Mouse (Mus musculus) hindbrain, embryonic 12.5 days (tissue): ENCODE results near the gene 2310009B15Rik. TPM values are rescaled to one million over a fixed set of nuclear protein-coding genes. Genes with fewer than 3 reads are reported as not detected.

Source experiments
- ATAC-seq: fragments of 200-750 bp; cut with Nextera tagmentation; 2 replicates; pipeline ENCODE4 v1.8.0; 2017; ENCODE audit warnings: moderate TSS enrichment; ENCODE audit not compliant: low FRiP score
- H3K27ac ChIP-seq: fragments of 300-500 bp; sonication (generic); 2 replicates; pipeline ENCODE4 v1.5.1; 2016; ENCODE audit warnings: mild to moderate bottlenecking
- H3K27me3 ChIP-seq: fragments of 300-500 bp; sonication (generic); 2 replicates; pipeline ENCODE4 v1.6.1; 2016; ENCODE audit warnings: mild to moderate bottlenecking
- H3K36me3 ChIP-seq: fragments of 300-500 bp; sonication (generic); 2 replicates; pipeline ENCODE4 v1.6.1; 2016; ENCODE audit warnings: mild to moderate bottlenecking
- H3K4me1 ChIP-seq: fragments of 300-500 bp; sonication (generic); 2 replicates; pipeline ENCODE4 v1.6.1; 2016
- H3K4me2 ChIP-seq: fragments of 300-500 bp; sonication (generic); replicated peaks from 2 replicates; pipeline ENCODE4 v1.6.1; 2016; ENCODE audit warnings: mild to moderate bottlenecking
- H3K4me3 ChIP-seq: fragments of 300-500 bp; sonication (generic); 2 replicates; pipeline ENCODE4 v1.5.1; 2016; ENCODE audit warnings: mild to moderate bottlenecking
- H3K9ac ChIP-seq: fragments of 300-500 bp; sonication (generic); 2 replicates; pipeline ENCODE4 v1.6.1; 2016; ENCODE audit warnings: mild to moderate bottlenecking, moderate library complexity
- H3K9me3 ChIP-seq: fragments of 300-500 bp; sonication (generic); replicated peaks from 2 replicates; pipeline ENCODE4 v1.6.1; 2016; ENCODE audit warnings: mild to moderate bottlenecking
- WGBS: fragments of 180-500 bp; shearing (Covaris S2); methylation state at CpG from one replicate; pipeline ENCODE4 v1.1.7; 2016; 5-methylcytosine and 5-hydroxymethylcytosine counted together
- polyA plus RNA-seq: library from polyadenylated mRNA; unstranded; fragments of >200 nt; fragmentation: Nextera tagmentation; extraction: Ambion mirVana; gene quantifications from 2 replicates; pipeline ENCODE4 v1.2.1, GENCODE M21; 2016

The 2310009B15Rik gene
- polyA plus RNA-seq, 1 experiment from 2014 or later: 46.2 TPM

DNA sequence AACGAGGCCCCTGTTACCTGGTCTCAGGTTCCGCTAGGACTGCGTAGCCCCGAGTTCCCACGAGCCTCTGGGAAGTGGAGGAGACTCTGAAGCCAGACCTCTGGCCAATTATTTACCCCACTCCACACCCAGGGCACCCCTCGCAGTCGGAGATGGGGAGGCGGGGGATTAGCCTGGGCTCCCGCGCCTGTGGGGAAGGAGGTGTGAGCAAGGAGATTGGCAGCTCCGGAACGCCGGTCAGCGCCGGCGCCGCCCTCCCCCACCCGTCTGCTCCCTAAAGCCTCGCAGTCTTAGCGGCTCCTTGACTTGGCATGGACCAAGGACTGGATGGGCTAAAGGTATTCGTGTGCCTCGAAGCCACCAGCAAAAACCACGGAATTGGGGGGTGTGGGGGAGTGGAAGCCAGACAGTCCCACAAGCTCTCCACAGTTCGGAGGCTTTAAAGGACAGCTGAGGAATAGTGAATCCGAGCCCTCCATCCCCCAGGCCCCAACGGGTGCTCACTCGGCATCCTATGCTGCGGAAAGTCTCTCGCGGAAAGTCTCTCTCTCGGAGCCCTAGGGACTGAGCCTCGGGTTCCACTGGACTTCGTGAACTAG, 8.0 kb downstream of the 2310009B15Rik start, which contains the start of gene Lhx9:
TSS of gene Lhx9 (minus strand) at position 67 of the 599 bp plus-strand sequence.
- peak within 1 kb of the TSS; percentile 35 for H3K4me3 ChIP-seq
- no peaks in the 10 kb centered on the region for H3K9me3 ChIP-seq
- peaks cover 78% of the 10 kb centered on the region for H3K27me3 ChIP-seq
- H3K4me1 ChIP-seq: peaks cover 23% of the 10 kb centered on the region
- no peaks in the 10 kb centered on the region for H3K36me3 ChIP-seq
- H3K9ac ChIP-seq: peak within 1 kb of the TSS; percentile 36; the same call in 1 of the 2 replicates
- ATAC-seq: peak; percentile 71
- under 1% methylated on average over 33 of the region's 33 CpGs for WGBS
- peak within 1 kb of the TSS; percentile 56 for H3K4me2 ChIP-seq
- H3K27ac ChIP-seq: peak within 1 kb of the TSS; percentile 67

DNA sequence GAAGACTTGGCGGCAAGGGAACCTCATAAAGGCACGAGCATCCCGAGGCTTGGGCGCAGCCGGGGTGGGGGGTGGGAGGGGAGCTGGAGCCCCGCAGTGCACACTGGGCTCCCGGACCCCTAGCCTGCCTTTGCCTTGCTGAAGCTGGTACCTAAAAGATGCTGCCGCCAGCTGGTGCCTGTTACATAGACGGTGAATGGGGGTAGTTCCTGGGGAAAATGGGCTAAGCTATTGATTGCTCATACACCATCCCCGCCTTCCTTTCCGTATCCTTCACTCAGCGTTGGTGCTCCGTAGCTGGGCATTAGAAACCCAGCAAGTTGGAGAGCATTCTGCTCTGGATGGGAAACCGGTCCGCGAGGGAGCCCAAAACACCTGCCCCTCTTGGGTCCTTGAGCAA, 8.6 kb downstream of the 2310009B15Rik start:
- H3K4me2 ChIP-seq: peak overlapping the region; percentile 56
- H3K4me1 ChIP-seq: peaks cover 27% of the 10 kb centered on the region
- 0% methylated on average over 16 of the region's 16 CpGs for WGBS
- peak overlapping the region; percentile 67 for H3K27ac ChIP-seq
- H3K9ac ChIP-seq: peak overlapping the region; percentile 36; the same call in 1 of the 2 replicates
- no peaks in the 10 kb centered on the region for H3K9me3 ChIP-seq
- ATAC-seq: peak; percentile 33
- peaks cover 84% of the 10 kb centered on the region for H3K27me3 ChIP-seq
- peak overlapping the region; percentile 35 for H3K4me3 ChIP-seq
- H3K36me3 ChIP-seq: no peaks in the 10 kb centered on the region

DNA sequence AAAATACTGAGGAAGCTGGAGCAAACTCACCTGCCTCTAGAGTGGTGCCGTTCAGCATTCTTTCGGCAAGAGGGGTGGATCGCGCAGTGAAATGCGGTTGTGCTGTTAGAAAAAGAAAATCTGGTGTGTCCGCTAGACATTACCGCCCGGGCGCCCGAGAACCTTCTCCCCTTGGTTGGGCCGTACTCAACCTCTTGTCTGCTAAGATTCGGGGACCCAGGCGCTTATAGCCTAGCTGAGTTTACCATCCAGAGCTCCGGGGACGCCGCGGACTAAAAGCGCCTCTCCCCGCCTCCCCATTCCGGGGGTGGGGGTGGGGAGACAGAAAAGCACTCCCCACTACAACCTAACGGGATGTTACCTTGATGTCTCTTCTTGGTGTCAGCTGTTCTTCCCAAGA, 9.5 kb downstream of the 2310009B15Rik start:
- H3K4me3 ChIP-seq: peak overlapping the region; percentile 35
- H3K27ac ChIP-seq: peak overlapping the region; percentile 48; the same call in 1 of the 2 replicates
- H3K36me3 ChIP-seq: no peaks in the 10 kb centered on the region
- no peaks in the 10 kb centered on the region for H3K9me3 ChIP-seq
- no peak for ATAC-seq
- peaks cover 31% of the 10 kb centered on the region for H3K4me1 ChIP-seq
- 0 out of 2 replicates have a peak overlapping the region, but pooled peaks have one; percentile 32 for H3K9ac ChIP-seq
- peak overlapping the region; percentile 6; the same call in 1 of the 2 replicates for H3K4me2 ChIP-seq
- peaks cover 87% of the 10 kb centered on the region for H3K27me3 ChIP-seq
- under 1% methylated on average over 21 of the region's 21 CpGs for WGBS

DNA sequence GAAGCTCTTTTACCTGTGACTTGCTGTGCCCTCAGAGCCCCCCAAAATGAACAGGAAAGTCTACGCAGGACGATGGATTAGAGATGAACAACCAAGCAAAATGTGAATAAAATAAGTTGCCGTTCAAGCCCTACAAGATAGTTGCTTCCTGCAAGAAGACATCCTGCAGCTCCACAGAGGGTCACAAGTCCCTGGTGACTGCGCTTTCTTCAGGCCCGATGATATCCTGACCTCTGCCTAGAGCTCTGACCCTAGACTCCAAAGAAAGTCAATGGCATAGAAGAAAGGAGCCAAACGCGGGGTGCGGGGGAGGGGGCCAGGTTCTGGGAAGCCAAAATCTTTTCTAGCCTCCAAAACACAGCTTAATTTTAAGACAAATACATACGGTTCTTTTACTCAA, 10.1 kb downstream of the 2310009B15Rik start:
- Histone ChIP-seq H3K9ac (peak overlapping the region; percentile 32; the same call in 1 of the 2 replicates), H3K9me3 (no peaks in the 10 kb centered on the region), H3K4me3 (peak overlapping the region; percentile 35), H3K4me1 (peaks cover 37% of the 10 kb centered on the region), H3K27me3 (peaks cover 85% of the 10 kb centered on the region), H3K27ac (peak overlapping the region; percentile 56), H3K4me2 (0 out of 2 replicates have a peak overlapping the region, but pooled peaks have one; percentile 6), H3K36me3 (no peaks in the 10 kb centered on the region)
- under 1% methylated on average over 9 of the region's 9 CpGs for WGBS
- ATAC-seq: no peak

DNA sequence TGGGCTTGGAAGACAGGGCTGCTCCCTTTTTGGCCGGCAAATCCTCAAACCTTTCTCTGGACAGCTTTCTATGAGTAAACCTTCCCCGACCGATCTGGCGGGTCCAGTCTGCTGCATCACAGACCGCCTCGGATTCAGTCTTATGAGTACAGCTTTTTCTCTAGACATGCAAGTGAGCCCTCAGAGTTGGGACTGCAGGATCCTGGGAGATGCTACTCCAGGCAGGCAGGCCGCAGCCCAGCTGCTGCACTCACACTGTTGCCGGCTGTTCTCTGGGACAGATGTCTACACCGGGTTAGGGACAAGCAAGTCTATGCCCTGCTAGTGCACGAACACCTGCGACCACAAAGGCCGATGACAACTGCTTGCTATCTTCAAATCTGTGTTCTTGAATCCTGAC, 10.5 kb downstream of the 2310009B15Rik start:
- peak overlapping the region; percentile 6; the same call in 1 of the 2 replicates for H3K4me2 ChIP-seq
- H3K9ac ChIP-seq: peak overlapping the region; percentile 15; the same call in 1 of the 2 replicates
- H3K4me1 ChIP-seq: peaks cover 41% of the 10 kb centered on the region
- no peaks in the 10 kb centered on the region for H3K36me3 ChIP-seq
- H3K27ac ChIP-seq: peak overlapping the region; percentile 56
- under 1% methylated on average over 12 of the region's 12 CpGs for whole genome bisulfite sequencing
- no peaks in the 10 kb centered on the region for H3K9me3 ChIP-seq
- H3K4me3 ChIP-seq: peak overlapping the region; percentile 35
- no peak for ATAC-seq
- peaks cover 84% of the 10 kb centered on the region for H3K27me3 ChIP-seq

DNA sequence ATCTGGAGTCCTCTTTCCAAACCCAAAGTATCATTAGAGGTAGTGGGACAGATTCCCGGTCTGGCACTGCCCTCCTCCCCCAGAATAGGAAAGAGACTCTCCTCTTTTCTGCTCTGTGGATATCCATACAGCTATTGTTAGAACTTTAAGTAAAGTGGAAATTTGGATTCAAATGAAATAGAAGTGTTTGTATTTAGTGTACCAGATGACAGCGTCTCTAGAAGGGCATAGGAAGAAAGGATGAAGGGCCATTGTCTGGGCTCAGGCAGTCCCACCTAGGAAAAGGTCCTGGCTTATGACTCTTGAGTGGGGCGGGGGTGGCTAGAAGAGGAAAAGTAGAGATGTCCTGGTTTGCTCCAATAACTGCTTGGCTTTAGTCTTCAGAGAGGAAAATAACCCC, 11.2 kb downstream of the 2310009B15Rik start:
- peaks cover 78% of the 10 kb centered on the region for H3K27me3 ChIP-seq
- H3K4me1 ChIP-seq: peaks cover 41% of the 10 kb centered on the region
- no peak for ATAC-seq
- 12% methylated on average over 3 of the region's 3 CpGs for WGBS
- peak overlapping the region; percentile 59 for H3K4me2 ChIP-seq
- H3K4me3 ChIP-seq: peak overlapping the region; percentile 35
- no peaks in the 10 kb centered on the region for H3K36me3 ChIP-seq
- H3K9me3 ChIP-seq: no peaks in the 10 kb centered on the region
- H3K27ac ChIP-seq: peak overlapping the region; percentile 44; the same call in 1 of the 2 replicates
- H3K9ac ChIP-seq: no peak overlapping the region

DNA sequence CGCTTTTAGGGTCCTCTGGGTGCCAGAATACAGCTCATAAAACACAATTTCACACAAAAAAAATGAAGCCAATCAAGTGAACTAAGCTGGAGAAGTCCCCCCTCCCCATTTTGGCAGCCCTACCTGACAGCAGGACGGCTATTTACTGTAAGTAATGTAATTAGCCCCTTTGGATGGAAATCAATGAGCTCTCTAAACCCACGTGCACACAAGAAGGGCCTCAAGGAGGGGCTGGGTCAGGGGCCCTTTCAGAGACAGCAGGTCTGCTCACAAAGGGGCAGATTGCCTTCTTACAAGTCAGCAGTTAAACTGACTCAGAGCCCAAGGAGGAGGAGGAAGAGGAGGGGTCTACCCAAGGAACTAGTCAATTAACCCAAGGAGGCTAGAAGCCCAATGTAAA, 12.5 kb downstream of the 2310009B15Rik start:
- H3K27ac ChIP-seq: no peak overlapping the region
- no peak for ATAC-seq
- H3K4me3 ChIP-seq: peak overlapping the region; percentile 36

DNA sequence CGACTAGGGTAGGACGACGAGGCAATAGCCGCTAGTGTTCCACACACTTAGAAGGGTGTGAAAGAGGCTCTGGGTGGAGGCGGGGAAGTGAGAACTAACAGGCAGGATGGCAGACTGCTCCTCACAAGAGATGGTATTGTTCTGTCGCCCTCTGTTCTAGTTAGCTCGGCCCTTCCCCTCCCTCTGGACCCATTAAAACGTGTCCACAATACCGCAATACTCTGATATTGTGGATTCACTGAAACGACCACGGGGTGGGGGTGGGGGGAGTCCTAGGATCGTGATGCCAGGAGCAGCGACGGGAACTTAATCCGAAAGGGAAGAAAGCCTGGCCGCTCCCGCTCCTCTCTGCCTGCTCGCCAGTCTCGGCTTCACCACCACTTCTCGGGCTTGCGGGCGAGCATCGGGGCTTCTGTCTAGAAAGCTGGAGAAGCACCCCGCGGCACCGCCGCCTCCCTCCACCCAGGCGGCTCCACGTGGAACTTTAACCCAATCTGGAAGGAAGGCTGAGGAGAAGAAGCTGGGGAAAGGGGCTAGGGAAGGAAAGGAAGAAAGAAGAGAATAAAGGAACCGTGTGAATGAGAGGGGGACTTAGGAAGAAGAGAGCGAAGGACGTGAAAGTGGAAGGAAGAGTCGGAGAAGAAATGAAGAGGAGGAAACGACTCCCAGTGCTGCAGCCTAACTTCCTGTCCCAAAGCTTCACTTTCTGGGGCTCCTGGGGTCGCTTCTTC, 13.1 kb downstream of the 2310009B15Rik start:
- no peaks in the 10 kb centered on the region for H3K9me3 ChIP-seq
- H3K4me1 ChIP-seq: peaks cover 35% of the 10 kb centered on the region
- peak overlapping the region; percentile 59 for H3K4me2 ChIP-seq
- peaks cover 72% of the 10 kb centered on the region for H3K27me3 ChIP-seq
- H3K36me3 ChIP-seq: no peaks in the 10 kb centered on the region
- H3K9ac ChIP-seq: peak overlapping the region; percentile 40; the same call in 1 of the 2 replicates
- WGBS: under 1% methylated on average over 35 of the region's 35 CpGs
- H3K4me3 ChIP-seq: peak overlapping the region; percentile 36
- ATAC-seq: peak; percentile 38
- peak overlapping the region; percentile 76 for H3K27ac ChIP-seq

More for the DNA sequence above, 12.5 kb downstream of the 2310009B15Rik start:
- Histone ChIP-seq H3K4me2 (peak overlapping the region; percentile 59), H3K9ac (no peak overlapping the region), H3K4me1 (peaks cover 41% of the 10 kb centered on the region), H3K36me3 (no peaks in the 10 kb centered on the region), H3K27me3 (peaks cover 77% of the 10 kb centered on the region), H3K9me3 (no peaks in the 10 kb centered on the region)
- 1% methylated on average over 3 of the region's 3 CpGs for WGBS

DNA sequence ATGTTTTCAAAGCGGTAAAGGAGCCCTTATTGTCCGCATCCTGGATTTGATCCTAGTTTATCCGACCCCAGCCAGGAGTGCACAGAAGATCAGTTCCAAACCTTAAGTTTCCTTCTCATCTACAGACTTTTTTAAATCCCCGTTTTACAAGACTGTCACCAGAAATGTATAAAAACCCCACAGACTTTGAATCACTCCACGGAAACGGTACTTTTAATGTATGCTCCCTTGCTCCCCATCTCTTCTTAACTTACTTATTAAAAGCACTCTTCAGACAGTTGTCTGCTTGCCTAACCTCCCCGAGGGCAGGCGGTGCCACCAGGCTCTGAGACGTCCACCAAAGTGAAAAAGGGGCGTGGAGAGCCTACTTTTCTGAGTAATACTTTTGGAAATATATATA, 13.9 kb downstream of the 2310009B15Rik start:
- no peaks in the 10 kb centered on the region for H3K36me3 ChIP-seq
- WGBS: under 1% methylated on average over 10 of the region's 10 CpGs
- H3K4me2 ChIP-seq: peak overlapping the region; percentile 59
- peaks cover 32% of the 10 kb centered on the region for H3K4me1 ChIP-seq
- H3K27ac ChIP-seq: peak overlapping the region; percentile 76
- H3K4me3 ChIP-seq: peak overlapping the region; percentile 41
- ATAC-seq: no peak
- H3K27me3 ChIP-seq: peaks cover 72% of the 10 kb centered on the region
- 0 out of 2 replicates have a peak overlapping the region, but pooled peaks have one; percentile 62 for H3K9ac ChIP-seq
- no peaks in the 10 kb centered on the region for H3K9me3 ChIP-seq

DNA sequence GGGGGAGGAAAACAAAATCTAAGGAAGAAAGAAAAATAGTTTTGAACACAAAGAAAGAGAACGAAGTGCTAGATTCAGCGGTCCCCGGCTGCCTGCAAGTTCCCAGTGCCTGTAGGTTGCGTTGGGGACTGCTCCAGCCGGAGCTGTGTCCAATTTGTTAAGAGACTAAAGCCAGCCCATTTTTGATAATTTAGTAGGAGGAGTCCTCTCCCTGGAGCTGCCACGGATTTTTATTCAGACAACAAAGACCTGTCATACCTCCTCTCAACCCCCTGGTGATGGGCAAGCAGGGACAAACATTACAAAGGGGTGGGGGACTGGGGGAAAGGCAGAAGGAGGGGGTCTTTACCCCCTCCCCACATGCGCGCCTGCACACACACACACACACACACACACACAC, 14.3 kb downstream of the 2310009B15Rik start:
- Histone ChIP-seq H3K9me3 (no peaks in the 10 kb centered on the region), H3K27me3 (peaks cover 72% of the 10 kb centered on the region), H3K4me1 (peaks cover 31% of the 10 kb centered on the region), H3K36me3 (no peaks in the 10 kb centered on the region), H3K4me3 (peak overlapping the region; percentile 41), H3K9ac (peak overlapping the region; percentile 62; the same call in 1 of the 2 replicates), H3K4me2 (peak overlapping the region; percentile 59), H3K27ac (peak overlapping the region; percentile 76)
- peak; percentile 69 for ATAC-seq
- 0% methylated on average over 8 of the region's 8 CpGs for WGBS

DNA sequence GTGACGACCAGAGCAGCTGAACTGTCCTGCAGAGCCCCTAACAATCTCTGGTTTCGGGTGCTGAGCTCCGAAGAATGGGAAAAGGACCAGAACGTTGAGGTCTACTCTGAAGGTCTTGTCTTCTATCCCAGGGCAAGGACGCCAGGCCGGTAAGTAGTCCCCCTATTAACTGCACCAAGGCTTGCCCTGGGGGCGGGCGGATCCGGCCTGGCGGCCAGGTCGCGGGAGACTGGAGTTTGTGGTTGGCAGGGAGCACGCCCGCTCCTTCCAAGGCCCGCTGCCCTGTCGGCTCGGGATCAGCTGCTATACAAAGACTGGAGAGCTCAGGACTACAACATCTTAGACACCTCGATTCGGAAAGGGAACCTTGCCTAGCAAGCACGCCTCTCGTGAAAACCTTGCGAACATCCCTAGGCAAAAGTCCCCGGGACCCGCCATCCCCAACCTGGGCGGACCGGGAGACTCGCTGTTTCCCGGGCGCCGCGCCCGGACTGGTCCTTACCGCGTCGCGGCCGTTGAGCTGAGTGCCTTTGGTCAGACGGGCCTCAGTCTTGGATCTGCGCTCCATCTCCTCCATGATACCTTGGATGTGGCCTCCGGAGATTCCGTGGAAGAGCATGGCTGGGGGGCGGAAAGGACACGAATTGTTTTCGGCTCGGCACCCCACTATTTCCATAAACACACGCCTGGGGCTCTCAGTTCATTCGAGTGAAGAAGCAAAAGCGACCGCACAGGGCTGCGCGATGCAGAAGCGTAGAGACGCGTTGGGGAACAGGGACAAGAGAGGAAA, 15.2 kb downstream of the 2310009B15Rik start:
- Histone ChIP-seq H3K4me1 (peaks cover 29% of the 10 kb centered on the region), H3K36me3 (no peaks in the 10 kb centered on the region), H3K27me3 (peaks cover 72% of the 10 kb centered on the region), H3K4me2 (peak overlapping the region; percentile 59), H3K9me3 (no peaks in the 10 kb centered on the region), H3K27ac (peak overlapping the region; percentile 76), H3K4me3 (peak overlapping the region; percentile 41), H3K9ac (peak overlapping the region; percentile 62)
- ATAC-seq: peak; percentile 51
- WGBS: under 1% methylated on average over 54 of the region's 54 CpGs
